In genomic region chr1:106629931-106630682, GRCm38 (mm10) we compare ENCODE assay signal across 9 mouse cellular contexts.
A peak's percentile ranks its signal among the peaks of the same experiment; 100 is the strongest.
DNase-seq lines count a peak whose midpoint lies in the region; ATAC-seq and TF ChIP-seq lines count a peak whose summit lies in the region.
"Had no signal": no experiment of that assay in that cellular context is flagged by ENCODE, and none has a peak within 500 bp of the region (broad histone marks: within the 10 kb centered on the region; RNA-seq: fewer than 3 reads in every experiment).

No protein-coding gene starts in this region.

- H3K9me3 ChIP-seq in forebrain, embryonic 10.5 days: no peaks in the 10 kb centered on the region
- H3K9me3 ChIP-seq in midbrain, postnatal 0 days (ENCODE audit: low read length): no peaks in the 10 kb centered on the region

- no peak overlapping the region; the same call in 1 of the 2 replicates for H3K4me3 ChIP-seq in forebrain, embryonic 10.5 days
- no peak overlapping the region for H3K4me3 ChIP-seq in midbrain, postnatal 0 days (ENCODE audit: low read depth, low read length)

- intact Hi-C loops in heart, postnatal 10 days (cut with DNase I): loop anchor here (2.0 kb wide), 2 partner anchors 83 to 85 kb away; no protein-coding TSS in a partner anchor

- H3K4me1 ChIP-seq in forebrain, embryonic 10.5 days: peaks cover 27% of the 10 kb centered on the region
- H3K4me1 ChIP-seq in midbrain, postnatal 0 days (ENCODE audit: insufficient read depth, low read length): no peaks in the 10 kb centered on the region

- no peak for TF ChIP-seq CTCF in midbrain, postnatal 0 days (IDR thresholded peaks at IDR 0.05)

- no peak overlapping the region for H3K4me2 ChIP-seq in midbrain, postnatal 0 days (ENCODE audit: low read depth, low read length, poor library complexity, severe bottlenecking)

- H3K36me3 ChIP-seq in forebrain, embryonic 10.5 days (replicated peaks): no peaks in the 10 kb centered on the region
- H3K36me3 ChIP-seq in midbrain, postnatal 0 days (ENCODE audit: insufficient read depth, low read length): no peaks in the 10 kb centered on the region

- WGBS in forebrain, embryonic 10.5 days: 26% methylated on average over 4 of the region's 4 CpGs
- 26% methylated on average over 4 of the region's 4 CpGs for WGBS in midbrain, postnatal 0 days

- no peaks in the 10 kb centered on the region for H3K27me3 ChIP-seq in forebrain, embryonic 10.5 days (ENCODE audit: poor library complexity, severe bottlenecking)
- no peaks in the 10 kb centered on the region for H3K27me3 ChIP-seq in midbrain, postnatal 0 days (ENCODE audit: insufficient read depth, low read length)
- H3K27me3 ChIP-seq: CH12.LX had no signal

- ATAC-seq in midbrain, postnatal 0 days (ENCODE audit: low FRiP score): 0 out of 2 replicates have a peak, but pooled peaks have one; percentile 48

- peak overlapping the region; percentile 74 for H3K27ac ChIP-seq in forebrain, embryonic 10.5 days
- no peak overlapping the region for H3K27ac ChIP-seq in midbrain, postnatal 0 days (ENCODE audit: low read depth, low read length)

- no peak overlapping the region for H3K9ac ChIP-seq in midbrain, postnatal 0 days (replicated peaks; ENCODE audit: low read length, poor library complexity, severe bottlenecking)

- DNase-seq in layer of hippocampus, adult 11-12 months (ENCODE audit: low spot score): peak; percentile 14
- DNase-seq in layer of hippocampus, postnatal 36 days: no peak
- no peak for DNase-seq in forebrain, embryonic 10.5 days (ENCODE audit: extremely low spot score, low spot score)
- peak; percentile 61 to 74 for DNase-seq in heart, postnatal 10 days
- peak; percentile 84 for DNase-seq in kidney, postnatal 14 days
- DNase-seq in midbrain, postnatal 0 days (ENCODE audit: low spot score): no peak
- no peak for DNase-seq in c-Kit-positive CD71-positive TER-119-positive erythroid progenitor cells, embryonic 14.5 days (ENCODE audit: low spot score)
- DNase-seq in right cerebral cortex, postnatal 4 days: no peak

Comparison
In these comparisons a context has a peak if more than half of its experiments do, and no peak if none do; other contexts are left out.
1. DNase-seq: peak in layer of hippocampus, adult 11-12 months (single experiment), heart, postnatal 10 days (2 of 2) and kidney, postnatal 14 days (single experiment); none in layer of hippocampus, postnatal 36 days (0 of 2), forebrain, embryonic 10.5 days (single experiment), midbrain, postnatal 0 days (single experiment), c-Kit-positive CD71-positive TER-119-positive erythroid progenitor cells, embryonic 14.5 days (single experiment) and right cerebral cortex, postnatal 4 days (single experiment).